18 mouse cellular contexts compared by ENCODE assay signal in the genomic region with DNA sequence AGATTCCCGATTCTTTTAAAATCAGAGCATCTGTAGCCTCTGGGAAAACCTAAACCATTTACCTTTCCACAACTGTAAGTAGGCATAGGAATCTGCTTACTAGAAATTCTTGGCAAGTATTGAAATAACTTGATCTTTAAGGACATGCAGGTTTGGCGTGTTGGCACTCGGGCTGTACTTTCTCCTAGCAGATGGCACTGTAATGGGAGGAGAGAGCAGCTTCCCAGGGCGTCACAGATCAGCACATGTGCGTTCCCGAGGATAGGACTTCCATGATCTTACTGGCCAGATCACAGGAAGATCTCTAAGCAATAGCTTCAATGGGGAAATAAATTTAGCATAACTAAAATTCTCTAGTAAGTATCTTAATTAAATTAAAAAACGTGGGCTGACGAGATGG.
"Had no signal": no experiment of that assay in that cellular context is flagged by ENCODE, and none has a peak within 500 bp of the region (broad histone marks: within the 10 kb centered on the region; RNA-seq: fewer than 3 reads in every experiment).

No protein-coding gene starts in this region.

- H3K27me3 ChIP-seq: limb, embryonic 13.5 days; liver, embryonic 12.5 days; liver, embryonic 15.5 days; lung, embryonic 15.5 days; megakaryocyte, embryonic 14.5 days; midbrain, embryonic 13.5 days had no signal

- H3K9me3 ChIP-seq: limb, embryonic 10.5 days; limb, embryonic 13.5 days; liver, embryonic 12.5 days; liver, embryonic 15.5 days; lung, embryonic 15.5 days; megakaryocyte, embryonic 14.5 days; midbrain, embryonic 10.5 days; midbrain, embryonic 13.5 days had no signal

- H3K4me3 ChIP-seq: limb, embryonic 10.5 days; limb, embryonic 13.5 days; liver, embryonic 12.5 days; liver, embryonic 15.5 days; lung, embryonic 15.5 days; megakaryocyte, embryonic 14.5 days; midbrain, embryonic 10.5 days; midbrain, embryonic 13.5 days had no signal

- H3K9ac ChIP-seq: limb, embryonic 13.5 days; liver, embryonic 12.5 days; liver, embryonic 15.5 days; lung, embryonic 15.5 days; midbrain, embryonic 13.5 days had no signal

- ATAC-seq: liver, embryonic 12.5 days; midbrain, embryonic 13.5 days had no signal

- H3K27ac ChIP-seq: limb, embryonic 10.5 days; limb, embryonic 13.5 days; liver, embryonic 12.5 days; liver, embryonic 15.5 days; lung, embryonic 15.5 days; midbrain, embryonic 10.5 days; midbrain, embryonic 13.5 days had no signal

- H3K4me1 ChIP-seq: limb, embryonic 10.5 days; limb, embryonic 13.5 days; liver, embryonic 12.5 days; liver, embryonic 15.5 days; lung, embryonic 15.5 days; megakaryocyte, embryonic 14.5 days; midbrain, embryonic 10.5 days; midbrain, embryonic 13.5 days had no signal

- DNase-seq: kidney, postnatal 10 days; kidney, postnatal 4 days; layer of hippocampus, adult 9-11 months; liver; lung, adult 18-20 months; lung, postnatal 10 days; lung, postnatal 36 days; thymus, adult 2 months; thymus, postnatal 14 days; thymus, postnatal 4 days had no signal

- H3K4me2 ChIP-seq: limb, embryonic 13.5 days; liver, embryonic 12.5 days; liver, embryonic 15.5 days; lung, embryonic 15.5 days; midbrain, embryonic 13.5 days had no signal
